Mouse (Mus musculus): ENCODE measurements around the gene Bcor. TPM values are rescaled to one million over a fixed set of nuclear protein-coding genes. Genes with fewer than 3 reads are reported as not detected.
A peak's percentile ranks its signal among the peaks of the same experiment; 100 is the strongest.

Bcor gene
- total RNA-seq, 2 experiments from 2014 or later, result 24.7 to 27.3 TPM

DNA sequence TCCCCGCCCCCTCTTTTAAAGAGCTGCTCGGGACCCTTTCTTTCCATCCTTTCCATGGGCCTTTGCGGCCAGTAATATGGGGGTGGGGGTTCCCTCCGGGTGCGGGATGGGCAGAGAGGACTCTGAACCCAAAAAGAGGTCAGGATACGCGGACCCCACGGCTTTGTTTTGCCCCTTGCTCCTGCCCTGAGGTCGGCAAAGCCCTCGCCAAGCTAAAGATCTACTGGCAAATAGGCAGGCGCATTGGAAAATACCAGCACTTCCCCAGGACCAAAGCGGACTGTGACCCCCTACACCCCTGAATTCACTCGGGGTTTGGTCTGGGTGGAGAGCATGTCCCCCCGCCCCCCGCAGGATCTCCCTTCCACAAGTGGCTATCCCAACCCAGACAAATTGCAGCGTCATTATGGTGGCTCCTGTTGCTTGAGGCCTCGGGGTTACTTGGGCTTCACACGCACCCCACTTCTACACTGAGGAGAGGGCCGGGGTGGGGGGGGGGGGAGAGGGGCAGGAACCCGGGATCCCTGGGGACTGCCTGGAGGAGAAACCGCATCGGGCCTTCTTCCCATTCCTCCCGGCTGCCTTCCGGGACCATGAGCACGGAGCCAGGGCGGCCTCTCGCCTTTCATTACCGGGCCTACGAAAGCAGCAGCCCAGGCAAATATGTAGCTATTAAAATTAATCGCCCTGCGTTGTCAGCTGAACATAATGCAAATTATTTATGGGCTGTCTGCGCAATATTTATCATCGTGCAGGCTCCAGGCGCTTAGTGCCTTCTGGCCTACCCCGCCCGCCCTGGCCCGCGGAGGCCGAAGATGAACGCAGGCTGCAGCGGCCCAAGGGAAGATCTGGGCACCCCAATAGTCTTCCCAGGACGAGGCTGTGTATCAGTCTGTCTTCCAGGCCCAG, 7.9 kb downstream of the Bcor start:
- ATAC-seq (ENCODE audit: poor library complexity, severe bottlenecking), result no peak

DNA sequence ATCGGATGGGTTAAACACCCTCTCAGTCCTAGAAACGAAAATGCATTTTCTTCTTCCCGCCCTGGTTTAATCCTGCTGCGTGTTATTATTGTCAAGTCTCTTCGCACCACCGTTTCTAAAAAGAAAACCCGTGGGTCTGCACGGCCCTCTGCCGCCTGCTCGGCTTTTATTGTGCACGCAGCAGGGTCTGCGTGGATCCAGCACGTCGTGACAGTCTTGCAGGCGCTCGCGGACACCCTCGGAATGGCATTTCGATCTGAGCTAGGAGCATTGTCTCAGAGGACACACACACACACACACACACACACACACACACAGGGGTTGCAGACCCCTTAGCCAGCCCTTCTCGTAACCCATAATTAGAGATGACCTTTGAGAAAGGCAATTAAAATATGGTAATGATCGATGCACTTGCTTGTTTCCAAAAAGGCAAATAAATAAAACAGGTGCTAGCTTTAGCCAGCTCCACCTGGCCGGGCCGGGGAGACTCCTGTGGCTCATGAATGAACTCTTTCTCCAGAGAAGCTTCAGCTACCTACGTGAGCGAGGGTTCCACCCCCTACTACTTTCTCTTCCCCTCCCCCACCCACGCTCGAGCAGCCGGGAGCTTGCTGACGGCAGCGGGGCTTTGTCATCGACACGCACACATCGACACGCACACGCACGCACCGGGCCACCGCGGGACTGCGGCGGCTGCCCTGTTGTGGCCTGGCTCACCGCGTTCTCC, 8.7 kb downstream of the Bcor start:
- ATAC-seq (ENCODE audit: poor library complexity, severe bottlenecking), result peak; percentile 50; the same call in 1 of the 2 replicates

DNA sequence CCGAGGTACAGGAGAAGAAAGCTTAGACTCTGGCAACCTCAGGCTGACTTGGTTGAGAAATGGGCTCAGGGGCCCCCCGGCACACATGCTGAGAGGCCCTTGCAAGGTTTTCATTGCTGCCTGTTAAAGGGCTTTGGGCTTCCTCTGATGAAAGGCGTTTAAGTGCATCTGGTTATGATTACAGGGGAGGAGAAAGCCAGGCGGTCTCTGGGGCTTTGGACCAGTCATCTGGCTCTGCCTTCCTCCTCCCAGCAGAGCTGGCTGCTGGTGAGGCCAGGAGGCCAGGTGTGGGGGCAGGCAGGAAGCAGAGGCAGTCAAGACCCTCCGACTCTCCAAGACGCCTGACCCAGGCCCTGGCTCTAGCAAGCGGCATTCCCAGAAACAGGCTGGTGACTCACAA, 9.7 kb downstream of the Bcor start:
- no peak for ATAC-seq (ENCODE audit: poor library complexity, severe bottlenecking)

DNA sequence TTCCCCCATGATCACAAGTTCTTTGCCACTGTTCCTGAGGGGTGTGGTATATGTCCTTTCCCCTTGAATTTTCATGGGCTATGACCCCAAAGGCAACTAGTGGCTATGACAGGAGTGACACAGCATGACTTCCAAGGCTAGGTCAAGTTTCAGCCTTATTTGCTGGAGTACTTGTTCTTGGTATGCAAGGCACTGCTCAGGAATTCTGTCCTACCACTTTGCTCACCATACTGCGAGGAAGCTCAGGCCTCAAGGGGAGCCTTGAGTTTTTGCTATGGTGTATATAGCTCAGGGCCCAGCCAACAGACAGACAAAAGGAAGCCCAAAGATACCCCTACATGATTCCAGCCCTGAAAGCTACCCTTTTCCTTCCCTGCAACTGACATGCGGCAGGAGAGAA, 13.9 kb downstream of the Bcor start:
- no peak for ATAC-seq (ENCODE audit: poor library complexity, severe bottlenecking)

DNA sequence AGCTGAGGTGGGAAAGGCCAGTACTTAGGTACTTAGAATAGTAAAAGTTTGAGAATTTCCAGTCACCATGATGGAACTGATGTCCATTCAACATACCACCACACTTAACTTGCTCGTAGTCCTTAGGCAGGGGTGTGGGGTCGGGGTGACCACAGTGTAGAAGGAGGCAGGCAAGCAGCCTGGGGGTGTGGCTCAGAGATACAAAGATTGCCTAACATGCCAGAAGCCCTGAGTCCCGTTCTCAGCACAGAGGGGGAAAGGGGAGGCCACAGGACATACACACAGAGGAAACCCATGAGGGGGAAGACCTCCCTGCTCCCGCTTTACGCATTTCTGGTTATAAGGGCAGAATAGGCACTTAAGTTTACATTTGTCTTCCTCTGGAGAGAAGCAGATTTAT, 17.3 kb downstream of the Bcor start:
- ATAC-seq (ENCODE audit: poor library complexity, severe bottlenecking), result no peak

DNA sequence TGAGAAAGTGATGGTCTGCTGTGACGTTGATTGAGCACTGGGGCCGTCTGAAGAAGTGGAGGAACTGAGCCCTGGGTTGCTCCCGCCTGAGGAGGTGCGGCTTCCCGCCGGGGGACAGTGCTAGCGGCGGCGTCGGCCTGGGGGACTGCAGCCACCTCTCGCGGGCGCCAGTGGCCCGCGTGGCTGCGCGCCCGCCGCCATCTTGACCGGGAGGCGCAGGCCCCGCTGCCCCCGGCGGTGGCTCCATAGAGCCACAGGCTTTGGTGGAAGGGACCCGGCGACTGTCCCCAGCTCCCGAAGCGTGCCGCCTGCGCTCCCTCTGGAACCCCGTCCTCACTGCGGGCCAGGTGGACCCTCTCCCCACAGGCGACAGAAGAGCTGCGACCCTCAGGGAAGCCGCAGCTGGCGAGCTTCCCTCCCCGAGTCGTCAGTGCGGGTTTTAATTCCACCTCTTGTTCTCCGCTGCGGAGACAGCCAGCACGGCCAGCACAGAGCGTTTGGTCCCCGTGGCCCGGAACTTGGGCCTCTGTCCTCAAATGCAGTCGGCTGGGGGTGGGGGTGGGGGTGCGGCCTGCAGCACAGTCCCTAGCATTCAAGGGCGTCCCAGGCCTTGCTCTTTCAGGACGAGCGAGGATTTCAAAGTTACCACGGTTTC, 19.9 kb downstream of the Bcor start:
- peak; percentile 38 for ATAC-seq (ENCODE audit: poor library complexity, severe bottlenecking)

DNA sequence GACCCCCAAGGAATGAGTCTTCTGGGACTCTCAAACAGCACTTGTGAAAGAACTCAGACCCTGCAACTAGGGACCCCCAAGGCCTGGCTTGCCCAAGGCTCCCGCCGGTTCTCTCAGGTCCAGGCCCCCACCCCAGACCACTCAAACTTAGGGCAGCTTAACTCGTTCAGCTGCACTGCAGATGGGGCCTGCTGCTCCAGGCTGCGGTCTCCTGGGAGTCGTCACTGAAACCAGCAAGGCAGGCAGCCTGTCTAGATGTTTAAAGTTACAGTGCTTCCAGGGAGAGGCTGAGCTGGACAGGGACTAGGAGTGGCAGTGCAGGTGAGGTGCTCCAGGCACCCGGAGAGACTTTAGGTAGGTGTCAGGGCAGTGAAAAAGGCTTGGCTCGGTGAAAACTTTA, 21.9 kb downstream of the Bcor start:
- ATAC-seq (ENCODE audit: poor library complexity, severe bottlenecking), result no peak

DNA sequence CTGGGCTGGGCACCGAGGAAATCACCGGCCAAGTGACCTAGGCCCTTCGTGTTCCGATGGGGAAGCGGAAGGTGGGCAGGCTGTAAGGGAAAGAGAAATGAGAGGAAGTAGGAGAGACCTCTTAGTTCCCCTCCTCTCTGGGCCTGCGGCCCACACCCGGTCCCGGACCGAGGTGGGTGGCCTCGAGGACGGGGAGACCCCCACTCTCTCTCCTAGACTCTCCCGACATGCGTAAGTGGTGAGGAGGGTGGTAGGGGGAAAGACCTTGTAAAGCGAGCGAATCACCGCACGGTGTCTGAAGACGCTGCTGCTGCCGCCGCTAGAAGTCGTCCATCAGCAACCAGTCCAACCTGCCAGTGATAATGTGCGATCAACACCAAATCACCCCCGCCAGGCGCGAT, 23.0 kb downstream of the Bcor start:
- peak; percentile 53 for ATAC-seq (ENCODE audit: poor library complexity, severe bottlenecking)

DNA sequence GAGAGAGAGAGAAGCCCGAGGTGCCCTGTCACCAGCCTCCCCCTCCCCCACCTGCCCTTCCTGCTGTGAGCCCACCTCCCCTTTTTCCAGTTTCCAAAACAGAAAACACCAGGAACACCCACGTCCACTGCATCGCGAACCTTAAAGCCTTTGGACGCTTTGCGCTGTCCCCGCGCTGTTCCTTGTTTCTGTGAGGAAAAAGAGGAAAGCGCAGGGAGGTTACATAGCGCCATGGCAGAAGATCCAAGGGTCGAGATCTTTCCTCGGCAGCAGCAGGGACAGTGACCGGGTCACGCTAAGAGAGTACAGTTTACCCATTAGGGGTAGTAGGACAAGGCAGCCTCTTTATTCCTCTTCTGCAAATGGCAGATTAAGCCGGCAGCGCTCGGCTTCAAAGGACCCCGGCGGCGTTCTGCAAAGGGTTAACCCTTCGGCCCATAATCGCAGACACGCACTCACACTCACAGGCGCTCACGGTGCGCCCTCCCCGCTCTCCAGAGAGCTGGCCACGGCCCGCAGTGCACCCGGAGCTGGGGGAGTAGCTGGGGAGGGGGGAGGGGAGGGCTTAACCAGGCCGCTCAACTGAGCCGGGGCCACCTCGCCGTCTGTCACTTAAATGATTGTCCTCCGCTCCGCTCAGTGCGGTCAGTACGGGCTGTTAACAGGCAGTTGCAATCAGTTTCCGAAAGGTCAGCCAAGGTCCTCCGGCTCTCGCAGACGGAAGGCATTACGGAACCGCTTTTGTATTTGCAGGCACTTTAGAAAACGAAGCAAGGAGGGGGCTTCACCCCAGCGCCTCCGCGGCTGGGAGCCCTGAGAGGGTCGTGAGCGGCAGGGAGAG, 23.7 kb downstream of the Bcor start:
- ATAC-seq (ENCODE audit: poor library complexity, severe bottlenecking), result peak; percentile 25

DNA sequence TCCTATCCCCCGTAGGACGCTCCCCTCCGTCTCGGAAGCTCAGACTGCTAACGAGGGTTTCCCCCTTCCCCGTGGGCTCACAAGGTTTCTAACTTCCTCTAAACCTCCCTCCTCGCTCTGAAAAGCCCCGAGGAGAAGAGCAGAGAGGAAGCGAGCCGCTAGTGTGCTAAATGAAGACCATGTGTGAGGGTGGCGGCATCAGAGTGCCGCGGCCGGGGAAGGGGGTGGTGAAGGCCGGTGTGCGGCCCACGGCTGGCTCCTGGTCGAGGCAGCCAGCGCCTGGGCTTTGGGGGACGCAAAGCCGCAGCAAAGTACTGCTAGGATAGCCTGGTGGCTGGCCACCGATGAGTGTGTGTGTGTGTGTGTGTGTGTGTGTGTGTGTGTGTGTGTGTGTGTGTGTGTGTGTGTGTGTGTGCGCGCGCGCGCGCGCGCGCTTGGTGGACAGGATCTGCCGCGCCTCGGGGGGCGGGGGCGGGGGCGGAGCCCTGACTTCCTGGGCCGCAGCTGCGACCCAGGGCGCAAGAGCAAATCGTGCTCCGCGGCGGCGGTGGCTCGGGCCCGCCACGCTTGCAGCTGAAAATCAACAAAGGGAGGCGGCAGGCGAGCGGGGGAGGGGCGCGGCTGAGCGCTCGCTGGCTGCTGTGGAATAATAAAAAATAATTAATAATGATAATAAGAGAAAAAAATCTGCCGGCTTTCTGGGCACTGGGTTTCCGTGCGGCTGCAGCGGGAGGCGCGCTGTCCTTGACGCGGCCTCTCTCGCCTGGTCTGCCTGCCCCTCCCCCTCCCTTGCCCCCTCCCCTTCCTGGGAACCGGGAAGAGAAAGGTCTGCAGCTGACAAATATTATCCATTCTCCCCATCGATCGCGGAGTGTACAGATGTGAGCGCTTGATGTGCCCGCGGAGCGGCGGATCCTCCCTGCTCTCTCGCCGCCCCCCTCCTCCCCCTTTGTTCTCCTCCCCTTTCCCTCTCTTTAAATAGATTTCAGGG, 24.7 kb downstream of the Bcor start:
- peak; percentile 51 for ATAC-seq (ENCODE audit: poor library complexity, severe bottlenecking)

DNA sequence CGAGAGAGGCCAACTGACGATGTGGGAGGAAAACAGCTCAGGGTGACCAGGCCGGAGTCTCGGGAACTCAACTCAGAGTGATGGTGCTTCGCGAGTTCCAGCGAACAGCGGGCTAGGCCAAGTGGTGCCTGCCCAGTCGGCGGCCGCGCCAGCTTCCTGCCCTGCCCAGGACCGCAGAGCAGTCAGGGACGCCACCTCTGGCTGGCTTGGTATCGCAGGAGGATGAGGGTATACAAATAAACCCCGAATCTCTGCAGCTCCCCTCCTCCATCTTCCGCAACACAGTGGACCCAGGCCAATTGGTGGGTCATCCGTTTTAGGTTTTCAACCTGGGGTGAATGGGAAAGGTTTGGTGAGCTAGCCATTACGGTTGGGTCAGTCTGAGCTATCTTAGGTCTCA, 25.6 kb downstream of the Bcor start:
- ATAC-seq (ENCODE audit: poor library complexity, severe bottlenecking), result peak; percentile 50

DNA sequence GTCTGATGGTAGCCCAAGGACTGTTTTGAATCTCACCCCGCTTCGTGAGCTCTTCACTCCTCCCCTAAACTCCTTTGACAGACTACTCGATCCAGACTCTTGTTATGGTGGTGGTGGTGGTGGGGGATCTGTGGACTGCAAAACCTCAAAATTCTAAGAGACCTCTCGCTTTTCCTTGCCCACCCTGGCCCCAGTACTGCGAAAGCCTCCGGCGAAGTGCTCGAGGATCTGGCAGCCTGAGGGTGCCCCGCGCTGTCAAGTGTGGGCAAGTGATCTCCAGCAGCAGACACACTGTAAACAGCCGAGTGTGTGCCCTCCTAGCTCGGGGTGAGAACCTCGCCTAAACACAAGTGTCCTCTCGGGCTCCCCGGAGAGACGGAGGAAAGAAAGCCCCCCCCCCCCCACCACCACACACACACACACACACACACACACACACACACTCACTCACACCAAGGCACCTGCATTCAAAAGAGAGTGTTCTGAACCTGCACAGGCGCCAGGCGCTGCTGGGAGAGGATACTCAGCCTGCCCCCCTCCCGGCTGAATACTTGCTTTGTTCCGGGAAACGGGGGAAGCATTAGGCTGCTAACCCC, 26.2 kb downstream of the Bcor start:
- ATAC-seq (ENCODE audit: poor library complexity, severe bottlenecking), result no peak

DNA sequence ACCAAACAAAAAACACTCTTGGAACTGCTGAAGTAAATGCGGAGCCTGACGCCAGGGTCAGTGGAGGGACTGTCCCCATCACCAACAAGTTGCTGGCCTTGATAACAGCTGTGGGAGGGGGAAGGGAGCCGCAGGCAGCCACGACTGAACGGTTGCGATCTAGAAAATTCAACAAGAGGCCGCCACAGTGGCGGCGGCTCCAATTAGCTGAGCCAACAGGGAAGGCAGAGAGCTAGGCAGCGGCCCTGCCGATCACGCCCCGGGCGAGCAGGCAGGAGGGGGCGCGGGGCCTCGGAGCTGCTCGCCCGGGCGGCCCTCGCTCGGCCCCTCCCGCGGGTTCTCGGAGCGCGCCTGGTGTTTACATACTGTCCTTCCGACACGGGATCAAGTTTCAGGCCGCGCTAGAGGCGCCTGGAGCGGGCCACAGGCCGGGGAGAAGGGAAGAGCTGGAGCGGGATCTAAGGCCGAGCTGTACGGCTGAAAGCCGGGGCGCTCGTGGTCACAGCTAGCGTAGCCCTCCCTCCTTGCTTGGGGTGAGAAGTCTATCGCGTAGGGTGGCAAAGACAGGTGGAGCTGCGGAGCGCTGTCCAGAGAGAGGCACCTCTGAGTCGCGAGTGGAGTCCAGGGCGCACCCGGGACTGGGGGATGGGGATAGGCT, 26.8 kb downstream of the Bcor start:
- ATAC-seq (ENCODE audit: poor library complexity, severe bottlenecking), result no peak

DNA sequence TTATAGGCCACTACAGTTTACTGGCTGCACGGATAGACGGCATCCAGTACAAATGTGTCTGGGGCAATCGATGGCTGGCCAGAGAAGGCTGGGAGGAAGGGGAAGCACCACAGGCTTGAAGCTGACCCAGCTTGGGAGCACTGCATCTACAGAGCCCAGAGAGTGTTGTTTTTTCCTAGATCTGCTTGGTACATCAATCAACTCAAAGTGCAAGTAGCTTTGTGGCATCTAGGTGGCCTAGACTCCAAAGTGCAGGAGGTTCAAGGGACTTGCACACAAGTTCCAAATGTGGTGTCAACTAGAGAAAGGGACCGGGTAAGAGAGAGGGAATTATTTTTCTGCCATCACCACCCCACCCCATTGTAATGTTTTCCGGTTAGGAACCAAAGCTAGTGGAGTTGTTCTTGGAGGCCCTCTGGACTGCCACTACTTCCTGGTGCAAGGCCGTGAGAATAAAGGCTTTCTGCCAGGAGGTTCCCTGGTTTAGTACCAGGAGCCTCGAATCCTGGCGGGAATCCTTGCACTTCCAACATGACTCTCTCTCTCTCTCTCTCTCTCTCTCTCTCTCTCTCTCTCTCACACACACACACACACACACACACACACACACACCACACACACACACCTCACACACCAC, 27.5 kb downstream of the Bcor start:
- no peak for ATAC-seq (ENCODE audit: poor library complexity, severe bottlenecking)

DNA sequence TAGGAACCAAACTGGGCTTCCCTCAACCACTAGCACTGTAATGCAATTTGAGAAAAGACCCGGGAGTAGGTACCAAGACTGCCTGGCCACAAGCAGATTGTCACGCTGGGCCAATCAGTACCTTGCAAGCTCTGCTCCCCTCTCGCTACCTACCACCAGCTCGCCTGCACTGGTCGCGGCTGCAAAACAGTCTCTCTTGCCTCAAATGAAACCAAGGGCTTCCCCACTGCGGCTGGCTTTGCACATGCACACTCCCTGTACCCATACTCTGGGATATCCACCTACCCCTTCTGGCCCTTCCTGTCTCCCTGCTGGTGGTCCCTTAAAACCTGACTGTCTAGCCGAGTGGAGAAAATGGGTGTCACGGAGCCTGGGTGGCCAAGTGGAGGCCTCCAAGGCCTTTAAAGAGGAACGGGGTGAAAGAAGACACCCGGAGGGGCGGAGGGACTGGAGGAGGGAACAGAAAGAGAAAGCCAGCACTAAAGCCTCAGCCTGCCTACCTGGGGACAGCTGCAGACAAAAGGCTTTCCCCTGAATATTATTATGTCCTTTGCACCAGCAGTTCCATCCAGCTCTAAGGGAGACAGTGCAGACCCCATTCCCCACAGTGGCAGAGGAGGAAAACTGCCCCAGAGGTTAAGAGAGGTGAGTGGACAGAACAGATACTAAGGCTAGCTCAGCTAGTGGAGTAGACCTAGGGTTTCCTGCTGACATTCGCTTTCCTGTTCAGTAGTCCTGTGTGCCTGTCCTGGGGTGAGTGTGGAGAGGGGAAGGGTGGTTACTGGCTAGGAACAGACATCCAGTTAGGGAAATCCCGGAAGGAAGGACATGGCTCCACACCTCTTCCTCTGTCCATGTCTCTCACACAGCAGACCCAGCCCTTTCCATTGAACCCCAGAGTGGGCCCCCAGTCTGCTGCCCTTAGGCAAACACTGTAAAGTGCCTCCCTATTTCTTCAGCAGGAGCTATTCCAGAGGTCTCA, 30.0 kb downstream of the Bcor start:
- no peak for ATAC-seq (ENCODE audit: poor library complexity, severe bottlenecking)

DNA sequence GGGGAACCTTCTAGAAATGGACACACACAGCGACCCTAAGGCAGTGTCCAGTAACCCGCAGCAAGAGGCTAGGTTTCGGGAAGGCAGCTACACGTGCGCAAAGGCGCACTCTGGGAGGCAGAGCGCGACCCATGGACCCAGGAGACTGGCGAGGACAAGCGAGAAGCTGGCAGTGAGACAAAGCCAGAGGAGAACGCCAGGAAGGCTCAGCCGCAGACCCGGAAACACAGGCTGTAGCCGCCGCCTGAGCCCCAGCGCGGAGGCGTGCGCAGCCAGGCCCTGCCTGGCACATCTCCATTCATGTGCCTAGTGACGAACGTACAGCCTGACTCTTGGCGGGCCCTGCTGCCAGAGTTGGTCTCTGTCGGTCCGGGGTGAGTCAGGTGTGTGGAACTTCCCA, 30.9 kb downstream of the Bcor start:
- ATAC-seq (ENCODE audit: poor library complexity, severe bottlenecking), result peak; percentile 28

Data from megakaryocyte, adult 5-6 weeks (primary cell).